Mouse (Mus musculus) forebrain, embryonic 11.5 days (tissue): ENCODE data around the gene Slc35f6. TPM values are rescaled to one million over a fixed set of nuclear protein-coding genes. Genes with fewer than 3 reads are reported as not detected.

ENCODE experiments used
- microRNA-seq: library from miRNA; unstranded; fragments of <30 nt; microRNA quantifications from one replicate; pipeline ENCODE4, GENCODE M21; 2016; ENCODE audit not compliant: insufficient number of aligned reads
- polyA plus RNA-seq: library from polyadenylated mRNA; unstranded; fragments of >200 nt; fragmentation: Nextera tagmentation; extraction: Ambion mirVana; gene quantifications from 2 replicates; pipeline ENCODE4 v1.2.1, GENCODE M21; 2014

Gene Slc35f6
- polyA plus RNA-seq, 1 experiment from 2014 or later = 24.1 TPM

Small RNAs within 50 kb of the gene (microRNA-seq; reads per million reads assigned to microRNA genes)
- gene Mir5625 = not detected

Other genes starting within 250 kb of the Slc35f6 start
- gene Otof, start 186.0 kb upstream of the Slc35f6 start, polyA plus RNA-seq = 0.09 and 0.13 TPM in 2 replicates
- not detected in 2 replicates for gene 1700001C02Rik, start 181.9 kb upstream of the Slc35f6 start, polyA plus RNA-seq
- gene Cib4, start 102.1 kb upstream of the Slc35f6 start, polyA plus RNA-seq = not detected in 2 replicates
- 0.20 and 0.24 TPM in 2 replicates for gene Kcnk3, start 59.8 kb upstream of the Slc35f6 start, polyA plus RNA-seq
- 439 and 447 TPM in 2 replicates for gene Cenpa, start 18.8 kb downstream of the Slc35f6 start, polyA plus RNA-seq
- gene Dpysl5, start 63.6 kb downstream of the Slc35f6 start, polyA plus RNA-seq = 91.8 and 97.0 TPM in 2 replicates
- 37.5 and 39.7 TPM in 2 replicates for gene Mapre3, start 166.7 kb downstream of the Slc35f6 start, polyA plus RNA-seq
- 49.8 and 52.2 TPM in 2 replicates for gene Tmem214, start 220.1 kb downstream of the Slc35f6 start, polyA plus RNA-seq
- 34.5 and 37.3 TPM in 2 replicates for gene Agbl5, start 240.8 kb downstream of the Slc35f6 start, polyA plus RNA-seq